Mouse (Mus musculus) hindbrain, embryonic 16.5 days (tissue): ENCODE measurements around the gene Kif6. TPM values are rescaled to one million over a fixed set of nuclear protein-coding genes. Genes with fewer than 3 reads are reported as not detected.

ENCODE experiments used
- ATAC-seq: fragments of 200-750 bp; cut with Nextera tagmentation; 2 replicates; pipeline ENCODE4 v1.8.0; 2017; ENCODE audit warnings: moderate TSS enrichment, moderate library complexity
- H3K27ac ChIP-seq: fragments of 300-500 bp; sonication (generic); 2 replicates; pipeline ENCODE4 v1.5.1; 2014; ENCODE audit warnings: low read depth, mild to moderate bottlenecking, control low read depth, low read length, moderate library complexity
- H3K27me3 ChIP-seq: fragments of 300-500 bp; sonication (generic); replicated peaks from 2 replicates; pipeline ENCODE4 v1.6.1; 2014; ENCODE audit warnings: low read length; ENCODE audit not compliant: control insufficient read depth, insufficient read depth
- H3K36me3 ChIP-seq: fragments of 300-500 bp; sonication (generic); 2 replicates; pipeline ENCODE4 v1.6.1; 2014; ENCODE audit warnings: mild to moderate bottlenecking, low read length, moderate library complexity, mixed read lengths; ENCODE audit not compliant: control insufficient read depth, insufficient read depth
- H3K4me1 ChIP-seq: fragments of 300-500 bp; sonication (generic); 2 replicates; pipeline ENCODE4 v1.6.1; 2014; ENCODE audit warnings: low read depth, low read length; ENCODE audit not compliant: control insufficient read depth, insufficient read depth
- H3K4me2 ChIP-seq: fragments of 300-500 bp; sonication (generic); 2 replicates; pipeline ENCODE4 v1.6.1; 2014; ENCODE audit warnings: mild to moderate bottlenecking, low read length, control low read depth, moderate library complexity
- H3K4me3 ChIP-seq: fragments of 300-500 bp; sonication (generic); 2 replicates; pipeline ENCODE4 v1.5.1; 2014; ENCODE audit warnings: mild to moderate bottlenecking, low read length, control low read depth, moderate library complexity
- H3K9ac ChIP-seq: fragments of 300-500 bp; sonication (generic); 2 replicates; pipeline ENCODE4 v1.6.1; 2014; ENCODE audit warnings: low read depth, mild to moderate bottlenecking, control low read depth, low read length, moderate library complexity
- H3K9me3 ChIP-seq: fragments of 300-500 bp; sonication (generic); 2 replicates; pipeline ENCODE4 v1.6.1; 2014; ENCODE audit warnings: mild to moderate bottlenecking, low read length, moderate library complexity; ENCODE audit not compliant: control insufficient read depth
- WGBS: fragments of 180-500 bp; shearing (Covaris S2); extraction: QIAGEN DNeasy Blood & Tissue Kit; methylation state at CpG from one replicate; pipeline ENCODE4 v1.1.7; 2014; 5-methylcytosine and 5-hydroxymethylcytosine counted together
- polyA plus RNA-seq: library from polyadenylated mRNA; unstranded; fragments of >200 nt; fragmentation: Nextera tagmentation; extraction: Ambion mirVana; gene quantifications from 2 replicates; pipeline ENCODE4 v1.2.1, GENCODE M21; 2015

Gene Kif6
- polyA plus RNA-seq, 1 experiment from 2014 or later = 2.0 TPM

DNA sequence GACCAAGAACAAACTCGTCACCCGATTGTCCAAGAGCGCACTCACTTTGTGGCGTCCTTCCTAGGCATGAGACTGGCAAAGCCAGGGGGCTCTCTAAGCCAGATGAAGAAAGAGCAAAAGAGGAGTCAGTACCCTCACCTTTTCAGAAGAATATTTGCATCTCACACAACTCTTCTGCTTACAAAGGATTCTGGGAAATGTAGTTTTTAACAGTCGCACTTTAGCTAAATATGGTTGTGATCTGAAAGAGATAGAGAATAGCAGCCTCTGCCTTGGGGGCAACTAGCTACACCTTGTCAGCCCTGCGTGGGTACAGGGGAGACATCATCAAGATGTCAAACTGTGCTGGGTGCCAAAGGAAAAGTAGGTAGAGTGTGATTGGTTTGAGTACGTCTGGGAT is 287.7 kb downstream of the Kif6 start:
- H3K4me3 ChIP-seq = no peak overlapping the region
- H3K9me3 ChIP-seq = no peaks in the 10 kb centered on the region
- 0 out of 2 replicates have a peak, but pooled peaks cover 2% of the 10 kb centered on the region for H3K27me3 ChIP-seq
- no peak overlapping the region for H3K4me2 ChIP-seq
- WGBS = 87% methylated on average over 7 of the region's 7 CpGs
- ATAC-seq = no peak
- H3K36me3 ChIP-seq = no peaks in the 10 kb centered on the region
- H3K4me1 ChIP-seq = peaks cover 2% of the 10 kb centered on the region; the same call in 1 of the 2 replicates
- no peak overlapping the region for H3K27ac ChIP-seq
- H3K9ac ChIP-seq = no peak overlapping the region

DNA sequence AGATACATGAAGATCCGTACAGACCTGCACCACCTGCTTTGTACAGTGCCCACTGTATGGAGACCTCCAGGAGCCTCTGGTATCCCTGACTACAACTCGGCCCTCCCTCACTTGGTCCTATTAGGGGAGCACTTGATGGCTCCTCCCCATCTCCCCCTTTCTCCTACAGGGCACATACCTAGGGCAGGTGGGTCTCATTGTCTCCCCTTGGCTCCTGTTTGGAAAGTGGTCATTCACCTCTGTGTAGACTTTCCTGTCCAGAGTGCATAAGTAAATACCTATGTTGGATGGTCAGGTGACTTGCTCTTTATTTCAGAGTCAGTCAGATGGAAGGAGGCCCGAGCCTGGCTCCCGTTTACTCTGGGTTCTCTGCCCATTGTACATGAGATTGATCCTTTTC is 308.5 kb downstream of the Kif6 start:
- WGBS = 69% methylated on average over 4 of the region's 4 CpGs
- H3K4me2 ChIP-seq = no peak overlapping the region
- ATAC-seq = no peak
- no peaks in the 10 kb centered on the region for H3K9me3 ChIP-seq
- H3K27ac ChIP-seq = no peak overlapping the region
- H3K36me3 ChIP-seq = no peaks in the 10 kb centered on the region
- H3K4me3 ChIP-seq = no peak overlapping the region
- no peaks in the 10 kb centered on the region for H3K27me3 ChIP-seq
- no peak overlapping the region for H3K9ac ChIP-seq
- no peaks in the 10 kb centered on the region for H3K4me1 ChIP-seq

DNA sequence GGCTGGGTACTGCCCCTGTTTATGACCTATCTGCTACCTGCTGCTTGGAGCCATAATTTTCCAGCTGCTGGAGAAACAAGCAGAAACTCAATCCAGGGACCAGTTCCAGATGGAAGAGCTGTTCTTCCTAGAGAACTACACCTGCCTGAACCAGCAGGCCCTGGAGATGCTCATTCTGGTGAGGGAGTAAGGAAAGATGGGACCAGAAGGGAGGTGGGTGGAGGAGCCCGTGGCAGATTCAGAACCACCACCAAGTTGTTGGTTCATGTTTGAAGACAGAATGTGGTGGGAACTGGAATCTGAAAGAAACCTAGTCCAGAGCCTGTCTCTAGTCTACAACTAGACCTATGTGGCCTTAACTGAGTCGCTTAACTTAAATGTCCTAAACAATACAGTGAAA is 312.7 kb downstream of the Kif6 start:
- Histone ChIP-seq H3K36me3 (no peaks in the 10 kb centered on the region), H3K4me2 (no peak overlapping the region), H3K9me3 (no peaks in the 10 kb centered on the region), H3K27ac (no peak overlapping the region), H3K27me3 (no peaks in the 10 kb centered on the region), H3K4me3 (no peak overlapping the region), H3K9ac (no peak overlapping the region), H3K4me1 (no peaks in the 10 kb centered on the region)
- 84% methylated on average over 2 of the region's 2 CpGs for WGBS
- ATAC-seq = no peak

DNA sequence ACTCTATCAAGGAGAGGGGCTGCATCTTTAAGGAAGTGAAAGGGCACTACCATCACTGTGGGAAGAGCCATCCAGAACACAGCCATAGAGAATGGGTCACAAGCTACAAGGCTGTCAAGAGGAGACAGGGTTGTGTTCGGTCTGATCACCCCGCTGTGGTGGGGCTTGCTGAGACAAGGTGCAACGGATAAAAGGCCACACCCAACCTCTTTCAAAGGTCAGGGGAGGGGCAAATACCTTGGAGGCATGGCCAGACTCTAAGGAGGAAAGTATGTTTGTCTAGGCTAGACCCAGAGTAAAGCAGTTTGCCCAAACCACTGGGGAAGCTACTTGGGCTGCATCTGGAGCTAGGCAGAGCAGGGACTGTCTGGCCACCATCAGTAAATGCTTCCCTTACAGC is 318.9 kb downstream of the Kif6 start:
- Histone ChIP-seq H3K4me2 (no peak overlapping the region), H3K36me3 (no peaks in the 10 kb centered on the region), H3K9me3 (no peaks in the 10 kb centered on the region), H3K27me3 (no peaks in the 10 kb centered on the region; the same call in 1 of the 2 replicates), H3K4me1 (peaks cover 4% of the 10 kb centered on the region), H3K9ac (no peak overlapping the region), H3K27ac (no peak overlapping the region), H3K4me3 (no peak overlapping the region)
- ATAC-seq = no peak
- 69% methylated on average over 3 of the region's 3 CpGs for WGBS

DNA sequence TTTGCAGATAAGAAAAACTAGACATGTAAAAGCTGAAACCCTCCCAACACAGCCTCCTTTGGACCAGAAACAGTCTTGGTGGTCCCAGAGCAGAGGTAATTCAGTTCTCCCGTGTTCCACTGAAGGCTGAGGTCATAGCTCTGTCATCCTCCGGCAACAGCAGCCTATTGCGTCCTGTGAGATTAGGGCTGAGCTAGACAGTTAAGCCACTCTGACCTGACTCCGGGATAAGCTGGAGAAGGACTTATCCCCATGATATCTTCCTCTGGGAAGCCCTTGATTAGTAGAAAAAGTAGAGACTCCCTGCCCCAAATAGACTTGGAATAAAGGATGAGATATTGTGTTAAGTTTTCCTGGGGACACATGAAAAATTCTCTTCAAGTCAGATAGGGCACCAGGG is 319.6 kb downstream of the Kif6 start:
- no peak overlapping the region for H3K4me2 ChIP-seq
- H3K4me3 ChIP-seq = no peak overlapping the region
- H3K27me3 ChIP-seq = no peaks in the 10 kb centered on the region; the same call in 1 of the 2 replicates
- peaks cover 4% of the 10 kb centered on the region for H3K4me1 ChIP-seq
- no peaks in the 10 kb centered on the region for H3K36me3 ChIP-seq
- 67% methylated on average over 4 of the region's 4 CpGs for WGBS
- no peak for ATAC-seq
- H3K27ac ChIP-seq = no peak overlapping the region
- no peak overlapping the region for H3K9ac ChIP-seq
- H3K9me3 ChIP-seq = no peaks in the 10 kb centered on the region

DNA sequence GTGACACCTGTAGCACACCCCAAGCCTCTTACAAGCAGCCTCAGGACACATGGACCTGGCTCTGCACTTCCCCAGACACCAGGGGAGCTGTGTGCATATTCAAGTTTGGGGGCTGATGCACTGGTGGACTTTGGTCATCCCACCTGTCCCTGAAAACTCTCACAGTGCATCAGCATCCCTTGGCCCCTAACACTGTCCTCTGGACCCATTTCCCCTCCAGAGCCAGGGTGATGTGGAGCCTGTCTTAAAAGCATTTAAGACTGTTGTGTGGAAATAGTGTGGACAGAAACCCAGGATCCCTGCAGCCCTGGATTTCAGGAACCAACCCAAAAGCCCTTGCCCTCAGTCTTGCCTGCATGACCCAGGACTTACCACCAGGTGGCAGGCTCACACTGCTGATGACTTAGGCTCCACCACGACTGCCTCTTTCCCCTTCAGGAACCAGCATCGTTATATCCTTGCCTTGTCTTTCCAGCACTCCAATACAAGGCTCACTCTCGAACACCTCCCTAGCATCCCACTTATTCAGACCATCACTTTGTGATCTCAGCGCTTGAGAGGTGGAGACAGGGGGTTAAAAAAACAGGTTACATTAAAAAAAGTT is 320.8 kb downstream of the Kif6 start:
- H3K9ac ChIP-seq = no peak overlapping the region
- peaks cover 4% of the 10 kb centered on the region for H3K4me1 ChIP-seq
- H3K27me3 ChIP-seq = no peaks in the 10 kb centered on the region; the same call in 1 of the 2 replicates
- ATAC-seq = peak; percentile 85
- WGBS = 2% methylated on average over 4 of the region's 4 CpGs
- H3K4me3 ChIP-seq = no peak overlapping the region
- no peak overlapping the region for H3K27ac ChIP-seq
- no peaks in the 10 kb centered on the region for H3K36me3 ChIP-seq
- no peaks in the 10 kb centered on the region for H3K9me3 ChIP-seq
- no peak overlapping the region for H3K4me2 ChIP-seq

DNA sequence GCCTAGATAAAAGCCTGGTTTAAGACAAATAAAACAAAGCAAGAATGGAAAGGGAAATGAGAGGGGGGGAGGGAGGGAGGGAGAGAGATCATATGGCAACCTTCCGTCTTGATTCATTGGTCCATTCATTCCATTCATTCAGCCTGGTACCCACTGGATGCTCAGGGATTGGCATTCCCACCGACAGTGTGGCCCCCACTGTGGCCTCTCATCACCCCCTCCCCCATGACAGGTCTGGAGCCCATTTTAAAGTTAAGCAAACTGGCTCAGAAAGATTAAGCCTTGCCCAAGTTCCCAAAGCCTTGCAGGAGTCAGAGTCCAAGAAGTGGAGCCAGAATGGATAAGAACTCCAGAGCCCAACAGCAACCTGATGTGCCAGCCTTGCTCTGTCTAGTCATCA is 321.3 kb downstream of the Kif6 start:
- Histone ChIP-seq H3K4me1 (peaks cover 4% of the 10 kb centered on the region), H3K9me3 (no peaks in the 10 kb centered on the region), H3K36me3 (no peaks in the 10 kb centered on the region), H3K4me3 (no peak overlapping the region), H3K27ac (no peak overlapping the region), H3K27me3 (no peaks in the 10 kb centered on the region; the same call in 1 of the 2 replicates), H3K4me2 (no peak overlapping the region), H3K9ac (no peak overlapping the region)
- ATAC-seq = peak; percentile 30; the same call in 1 of the 2 replicates
- 13% methylated on average over 2 of the region's 2 CpGs for WGBS

DNA sequence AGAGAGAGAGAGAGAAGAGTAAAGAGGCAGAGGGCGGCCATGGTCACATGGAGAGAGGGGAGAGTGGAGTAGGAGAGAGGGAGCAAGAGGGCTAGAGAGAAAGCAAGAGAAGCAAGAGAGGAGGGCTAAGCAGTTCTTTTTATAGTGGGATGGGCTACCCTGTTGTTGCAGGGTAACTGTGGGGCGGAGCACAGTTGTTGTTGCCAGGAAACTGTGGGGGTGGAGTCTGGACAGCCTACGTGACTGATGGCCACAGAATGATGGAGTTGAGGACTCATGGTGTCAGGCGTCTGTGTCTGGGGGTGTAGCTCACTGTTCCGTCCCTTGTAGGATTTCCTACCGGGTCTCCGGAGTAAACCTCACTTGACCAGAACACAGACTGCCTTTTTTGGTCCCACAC is 324.2 kb downstream of the Kif6 start:
- Histone ChIP-seq H3K36me3 (no peaks in the 10 kb centered on the region), H3K9me3 (no peaks in the 10 kb centered on the region; the same call in 1 of the 2 replicates), H3K9ac (no peak overlapping the region), H3K4me3 (no peak overlapping the region), H3K4me1 (peaks cover 4% of the 10 kb centered on the region), H3K27me3 (no peaks in the 10 kb centered on the region; the same call in 1 of the 2 replicates), H3K4me2 (no peak overlapping the region), H3K27ac (no peak overlapping the region)
- ATAC-seq = no peak
- WGBS = 74% methylated on average over 7 of the region's 7 CpGs

DNA sequence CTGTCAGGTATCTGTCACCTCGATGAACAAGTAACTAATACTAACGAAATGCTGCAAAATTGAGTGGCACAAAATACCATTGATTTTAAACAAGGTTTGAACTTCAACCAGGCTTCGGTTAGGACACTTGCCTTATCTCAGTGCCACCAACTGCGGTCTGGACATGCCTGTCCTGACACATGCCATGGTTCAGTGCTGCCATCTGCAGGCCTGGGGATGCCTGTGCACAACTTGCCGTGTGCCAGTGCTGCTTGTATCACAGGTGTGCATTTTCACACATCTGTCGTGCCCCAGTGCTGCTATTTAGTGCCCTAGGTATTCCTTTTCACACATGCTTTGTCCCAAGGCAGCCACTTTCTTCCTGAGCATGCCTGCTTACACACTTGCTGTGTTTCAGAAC is 327.7 kb downstream of the Kif6 start:
- Histone ChIP-seq H3K4me1 (no peaks in the 10 kb centered on the region), H3K27ac (no peak overlapping the region), H3K4me3 (no peak overlapping the region), H3K27me3 (no peaks in the 10 kb centered on the region), H3K4me2 (no peak overlapping the region), H3K9ac (no peak overlapping the region), H3K36me3 (no peaks in the 10 kb centered on the region), H3K9me3 (no peaks in the 10 kb centered on the region; the same call in 1 of the 2 replicates)
- ATAC-seq = no peak
- 68% methylated on average over 6 of the region's 6 CpGs for WGBS
